Mouse (Mus musculus) forebrain, embryonic 16.5 days (tissue): ENCODE measurements around the gene Taldo1. TPM values are rescaled to one million over a fixed set of nuclear protein-coding genes. Genes with fewer than 3 reads are reported as not detected.

Source experiments
- ATAC-seq: fragments of 200-750 bp; cut with Nextera tagmentation; 2 replicates; pipeline ENCODE4 v1.8.0; 2017; ENCODE audit warnings: mild to moderate bottlenecking, moderate library complexity
- H3K27ac ChIP-seq: fragments of 300-500 bp; sonication (generic); 2 replicates; pipeline ENCODE4 v1.5.1; 2014; ENCODE audit warnings: low read length, control low read depth
- H3K27me3 ChIP-seq: fragments of 300-500 bp; sonication (generic); replicated peaks from 2 replicates; pipeline ENCODE4 v1.6.1; 2014; ENCODE audit warnings: low read length; ENCODE audit not compliant: control insufficient read depth, insufficient read depth
- H3K36me3 ChIP-seq: fragments of 300-500 bp; sonication (generic); 2 replicates; pipeline ENCODE4 v1.6.1; 2014; ENCODE audit not compliant: control insufficient read depth, insufficient read depth
- H3K4me1 ChIP-seq: fragments of 300-500 bp; sonication (generic); replicated peaks from 2 replicates; pipeline ENCODE4 v1.6.1; 2014; ENCODE audit warnings: low read length; ENCODE audit not compliant: control insufficient read depth, insufficient read depth
- H3K4me2 ChIP-seq: fragments of 300-500 bp; sonication (generic); 2 replicates; pipeline ENCODE4 v1.6.1; 2014; ENCODE audit warnings: mild to moderate bottlenecking, low read length, control low read depth
- H3K4me3 ChIP-seq: fragments of 300-500 bp; sonication (generic); replicated peaks from 2 replicates; pipeline ENCODE4 v1.5.1; 2014; ENCODE audit warnings: mild to moderate bottlenecking, low read length, control low read depth
- H3K9ac ChIP-seq: fragments of 300-500 bp; sonication (generic); replicated peaks from 2 replicates; pipeline ENCODE4 v1.6.1; 2014; ENCODE audit warnings: low read depth, low read length, control low read depth
- H3K9me3 ChIP-seq: fragments of 300-500 bp; sonication (generic); 2 replicates; pipeline ENCODE4 v1.6.1; 2016; ENCODE audit warnings: low read length; ENCODE audit not compliant: control insufficient read depth
- WGBS: fragments of 180-500 bp; shearing (Covaris S2); extraction: QIAGEN DNeasy Blood & Tissue Kit; methylation state at CpG from one replicate; pipeline ENCODE4 v1.1.7; 2014; 5-methylcytosine and 5-hydroxymethylcytosine counted together
- polyA plus RNA-seq: library from polyadenylated mRNA; unstranded; fragments of >200 nt; fragmentation: Nextera tagmentation; extraction: Ambion mirVana; gene quantifications from 2 replicates; pipeline ENCODE4 v1.2.1, GENCODE M21; 2015

The Taldo1 gene
- 342 and 375 TPM in 2 replicates for polyA plus RNA-seq

DNA sequence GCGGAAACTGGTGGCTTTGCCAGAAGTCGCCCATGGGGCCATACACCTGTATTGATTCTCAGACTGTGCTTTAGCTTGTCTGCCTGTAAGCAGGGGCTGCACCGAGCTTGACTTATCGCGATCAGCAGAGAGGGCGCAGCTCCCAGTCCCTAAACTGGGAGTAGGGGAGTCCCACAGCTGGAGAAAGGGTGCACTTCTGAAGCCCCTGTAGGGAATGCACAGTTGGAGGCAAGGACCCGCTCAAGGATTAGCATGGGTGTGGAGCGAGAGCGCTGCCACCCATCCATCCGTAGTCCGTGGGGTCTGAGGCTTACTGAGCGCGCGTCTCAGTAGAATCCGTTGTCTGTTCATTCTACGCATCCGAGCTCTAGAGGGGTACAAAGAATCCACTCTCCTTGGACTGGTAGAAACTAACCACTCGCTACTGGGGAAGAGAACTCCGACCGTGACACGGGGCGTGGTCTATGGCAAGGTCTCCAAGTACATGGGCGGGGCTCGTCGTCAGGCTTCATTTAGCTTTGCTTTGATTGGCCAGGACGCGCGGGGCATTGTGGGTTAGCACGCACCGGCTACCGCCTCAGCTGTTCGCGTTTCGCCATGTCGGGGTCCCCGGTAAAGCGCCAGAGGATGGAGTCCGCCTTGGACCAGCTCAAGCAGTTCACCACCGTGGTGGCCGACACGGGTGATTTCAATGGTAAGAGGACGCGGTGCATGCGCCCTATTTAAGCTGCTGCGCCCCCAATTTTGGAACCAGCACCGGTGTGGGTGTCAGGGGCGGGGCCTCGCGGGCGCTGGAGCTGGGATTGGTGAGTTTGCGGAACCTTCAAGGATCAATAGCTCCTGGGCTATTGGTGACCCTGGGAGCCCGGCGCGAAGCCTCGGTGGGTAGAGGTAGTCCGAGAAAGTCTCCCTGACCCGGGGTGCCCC, at the start of gene Taldo1:
Gene Taldo1 (plus strand): TSS at position 575 of the 927 bp plus-strand sequence.
- H3K27me3 ChIP-seq = no peaks in the 10 kb centered on the region
- peak within 1 kb of the TSS; percentile 97 for H3K4me2 ChIP-seq
- H3K9me3 ChIP-seq = no peaks in the 10 kb centered on the region
- H3K27ac ChIP-seq = peak within 1 kb of the TSS; percentile 76
- H3K4me1 ChIP-seq = peaks cover 13% of the 10 kb centered on the region
- ATAC-seq = peak; percentile 97
- peaks cover 4% of the 10 kb centered on the region; the same call in 1 of the 2 replicates for H3K36me3 ChIP-seq
- peak within 1 kb of the TSS; percentile 79 for H3K4me3 ChIP-seq
- WGBS = under 1% methylated on average over 57 of the region's 57 CpGs
- H3K9ac ChIP-seq = peak within 1 kb of the TSS; percentile 87

DNA sequence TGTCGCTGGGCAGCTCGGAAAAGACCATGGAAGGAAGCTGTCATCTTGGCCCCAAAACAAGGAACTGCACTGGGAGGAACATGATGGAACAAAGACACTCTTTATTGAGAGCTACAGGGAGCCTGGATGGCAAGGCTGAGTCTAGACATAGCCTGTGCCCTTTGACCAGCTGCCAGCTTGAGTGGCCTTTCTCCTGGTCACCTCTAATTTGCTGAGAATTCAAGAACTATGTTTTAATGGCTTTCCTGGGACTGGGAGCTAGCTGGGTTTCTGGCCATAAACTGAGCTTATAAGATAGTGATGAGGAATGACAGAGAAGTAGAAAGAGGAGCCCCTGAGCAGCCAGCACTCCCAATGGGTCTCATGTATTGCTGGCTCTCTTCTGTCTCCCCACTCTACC, 48.8 kb upstream of the Taldo1 start:
- no peaks in the 10 kb centered on the region for H3K9me3 ChIP-seq
- 57% methylated on average over 2 of the region's 2 CpGs for WGBS

GRCm38 (mm10) chr7:141343696-141344095, 48.3 kb upstream of the Taldo1 start:
- Histone ChIP-seq H3K4me2 (no peak overlapping the region), H3K27me3 (0 out of 2 replicates have a peak, but pooled peaks cover 3% of the 10 kb centered on the region), H3K4me1 (peaks cover 3% of the 10 kb centered on the region; the same call in 1 of the 2 replicates), H3K27ac (no peak overlapping the region), H3K9me3 (no peaks in the 10 kb centered on the region), H3K36me3 (no peaks in the 10 kb centered on the region), H3K4me3 (no peak overlapping the region), H3K9ac (no peak overlapping the region)
- no peak for ATAC-seq
- 78% methylated on average over 7 of the region's 7 CpGs for WGBS

More for the DNA sequence above, 48.8 kb upstream of the Taldo1 start:
- ATAC-seq = no peak
- Histone ChIP-seq H3K27ac (no peak overlapping the region), H3K9ac (no peak overlapping the region), H3K4me1 (peaks cover 5% of the 10 kb centered on the region; the same call in 1 of the 2 replicates), H3K36me3 (no peaks in the 10 kb centered on the region), H3K4me2 (no peak overlapping the region), H3K4me3 (no peak overlapping the region), H3K27me3 (0 out of 2 replicates have a peak, but pooled peaks cover 3% of the 10 kb centered on the region)

DNA sequence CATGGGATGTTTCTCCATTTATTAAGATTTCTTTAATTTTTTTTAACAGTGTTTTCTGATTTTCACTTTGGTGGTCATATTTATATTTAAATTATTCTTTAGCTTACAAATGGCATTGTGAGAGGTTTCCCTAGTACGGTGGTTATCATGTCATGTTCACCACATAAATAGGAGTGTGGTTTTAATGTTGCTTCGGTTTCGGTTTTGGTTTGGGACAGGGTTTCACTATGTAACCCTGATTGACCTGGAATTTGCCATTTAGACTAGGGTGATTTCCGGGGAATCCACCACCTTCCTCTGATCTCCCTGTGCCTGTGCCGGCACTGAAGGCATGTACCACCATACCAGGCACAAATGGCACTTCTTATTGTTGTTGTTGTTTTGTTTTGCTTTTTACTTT, 47.2 kb upstream of the Taldo1 start:
- no peaks in the 10 kb centered on the region for H3K4me1 ChIP-seq
- H3K9me3 ChIP-seq = no peaks in the 10 kb centered on the region
- WGBS = 95% methylated on average over 5 of the region's 5 CpGs
- no peak overlapping the region for H3K27ac ChIP-seq
- no peak overlapping the region for H3K4me2 ChIP-seq
- no peaks in the 10 kb centered on the region for H3K36me3 ChIP-seq
- no peak overlapping the region for H3K9ac ChIP-seq
- no peaks in the 10 kb centered on the region; the same call in 1 of the 2 replicates for H3K27me3 ChIP-seq
- no peak for ATAC-seq
- H3K4me3 ChIP-seq = no peak overlapping the region

- WGBS = 82% methylated on average over 6 of the region's 6 CpGs
- Histone ChIP-seq H3K9me3 (no peaks in the 10 kb centered on the region), H3K36me3 (no peaks in the 10 kb centered on the region), H3K4me3 (no peak overlapping the region), H3K27ac (no peak overlapping the region), H3K4me2 (no peak overlapping the region), H3K9ac (no peak overlapping the region), H3K4me1 (peaks cover 13% of the 10 kb centered on the region), H3K27me3 (no peaks in the 10 kb centered on the region; the same call in 1 of the 2 replicates)
- no peak for ATAC-seq
These were observed 40.9 kb upstream of the Taldo1 start for GRCm38 (mm10) chr7:141351061-141351460.

- Histone ChIP-seq H3K36me3 (no peaks in the 10 kb centered on the region), H3K4me3 (no peak overlapping the region), H3K4me1 (peaks cover 13% of the 10 kb centered on the region), H3K27ac (no peak overlapping the region), H3K4me2 (no peak overlapping the region), H3K9me3 (no peaks in the 10 kb centered on the region), H3K27me3 (no peaks in the 10 kb centered on the region), H3K9ac (no peak overlapping the region)
- 63% methylated on average over 8 of the region's 8 CpGs for WGBS
- ATAC-seq = peak; percentile 47; the same call in 1 of the 2 replicates
These were observed 36.9 kb upstream of the Taldo1 start for GRCm38 (mm10) chr7:141355051-141355450.

DNA sequence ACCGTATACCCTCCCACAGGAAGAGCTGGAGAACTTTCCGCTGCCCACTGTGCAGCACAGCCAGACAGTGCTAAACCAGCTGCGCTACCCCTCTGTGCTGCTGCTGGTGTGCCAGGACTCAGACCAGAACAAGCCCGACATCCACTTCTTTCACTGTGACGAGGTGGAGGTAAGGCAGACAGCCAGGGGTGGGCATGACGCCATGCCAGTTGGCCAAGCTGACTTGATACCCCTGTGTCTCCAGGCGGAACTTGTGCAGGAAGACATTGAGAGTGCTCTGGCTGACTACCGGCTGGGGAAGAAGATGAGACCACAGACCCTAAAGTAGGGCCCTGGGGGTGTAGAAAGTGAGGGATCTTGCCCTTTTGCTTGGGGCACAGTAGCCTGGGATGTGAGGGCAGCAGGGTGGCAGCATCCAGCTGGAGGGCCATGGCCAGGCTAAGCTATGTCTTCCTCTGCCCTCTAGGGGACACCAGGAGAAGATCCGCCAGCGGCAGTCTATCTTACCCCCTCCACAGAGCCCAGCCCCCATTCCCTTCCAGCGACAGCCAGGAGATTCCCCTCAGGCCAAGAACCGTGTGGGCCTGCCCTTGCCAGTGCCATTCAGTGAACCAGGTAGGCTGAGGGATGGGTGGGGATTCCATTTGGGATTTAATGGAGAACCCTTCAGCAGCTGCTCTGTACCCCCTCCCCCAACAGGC, 36.2 kb upstream of the Taldo1 start:
- Histone ChIP-seq H3K4me3 (no peak overlapping the region), H3K4me1 (peaks cover 13% of the 10 kb centered on the region), H3K9ac (no peak overlapping the region), H3K9me3 (no peaks in the 10 kb centered on the region), H3K27ac (no peak overlapping the region), H3K4me2 (no peak overlapping the region), H3K36me3 (no peaks in the 10 kb centered on the region), H3K27me3 (no peaks in the 10 kb centered on the region)
- no peak for ATAC-seq
- WGBS = 50% methylated on average over 12 of the region's 12 CpGs

GRCm38 (mm10) chr7:141356971-141357370, 35.0 kb upstream of the Taldo1 start:
- Histone ChIP-seq H3K4me3 (no peak overlapping the region), H3K9me3 (no peaks in the 10 kb centered on the region), H3K4me1 (peaks cover 16% of the 10 kb centered on the region), H3K4me2 (no peak overlapping the region), H3K9ac (no peak overlapping the region), H3K36me3 (no peaks in the 10 kb centered on the region), H3K27ac (no peak overlapping the region), H3K27me3 (peaks cover 2% of the 10 kb centered on the region; the same call in 1 of the 2 replicates)
- WGBS = 77% methylated on average over 14 of the region's 14 CpGs
- no peak for ATAC-seq

- no peak for ATAC-seq
- Histone ChIP-seq H3K9me3 (no peaks in the 10 kb centered on the region), H3K4me1 (0 out of 2 replicates have a peak, but pooled peaks cover 3% of the 10 kb centered on the region), H3K4me2 (peak overlapping the region; percentile 8; the same call in 1 of the 2 replicates), H3K27ac (no peak overlapping the region), H3K27me3 (peaks cover 2% of the 10 kb centered on the region; the same call in 1 of the 2 replicates), H3K4me3 (no peak overlapping the region), H3K9ac (peak overlapping the region; percentile 27; the same call in 1 of the 2 replicates), H3K36me3 (no peaks in the 10 kb centered on the region)
- WGBS = 7% methylated on average over 24 of the region's 24 CpGs
These were observed 30.5 kb upstream of the Taldo1 start for GRCm38 (mm10) chr7:141361510-141361909.
